Mouse (Mus musculus) cerebellum, adult 2 months (tissue): ENCODE data around the gene Mapre3. TPM values are rescaled to one million over a fixed set of nuclear protein-coding genes. Genes with fewer than 3 reads are reported as not detected.

ENCODE experiments used
- DNase-seq, 2 experiments: peaks; one replicate each; pipeline ENCODE4 v3.0.0; 2021
- H3K27ac ChIP-seq: fragments of 200-500 bp; 2 replicates; pipeline ENCODE4 v1.5.1; 2012; ENCODE audit warnings: low read length, control low read depth, inconsistent platforms; ENCODE audit not compliant: insufficient read depth
- H3K27me3 ChIP-seq: fragments of 200-500 bp; 2 replicates; pipeline ENCODE4 v1.6.1; 2012; ENCODE audit warnings: inconsistent platforms, mild to moderate bottlenecking, low read length, moderate library complexity; ENCODE audit not compliant: control insufficient read depth, insufficient read depth
- H3K4me1 ChIP-seq: fragments of 200-500 bp; 2 replicates; pipeline ENCODE4 v1.6.1; 2011; ENCODE audit warnings: low read length; ENCODE audit not compliant: control insufficient read depth, insufficient read depth
- H3K4me3 ChIP-seq: fragments of 200-500 bp; replicated peaks from 2 replicates; pipeline ENCODE3; 2011; ENCODE audit warnings: mild to moderate bottlenecking, low read depth, low read length, control low read depth; ENCODE audit not compliant: insufficient read depth
- CTCF ChIP-seq: fragments of 200-500 bp; IDR thresholded peaks from 2 replicates; pipeline ENCODE4 v1.5.1; 2011; ENCODE audit warnings: low read depth, mild to moderate bottlenecking, control low read depth, low read length, moderate library complexity, borderline replicate concordance; ENCODE audit not compliant: insufficient read depth
- POLR2A ChIP-seq: fragments of 200-500 bp; IDR thresholded peaks from 2 replicates; pipeline ENCODE4 v1.6.1; 2011; ENCODE audit warnings: low read length, control low read depth, borderline replicate concordance; ENCODE audit not compliant: insufficient read depth
- WGBS: fragments of 180-500 bp; shearing (Covaris S2); methylation state at CpG from one replicate; pipeline ENCODE4 v1.1.7; 2018; 5-methylcytosine and 5-hydroxymethylcytosine counted together
- polyA plus RNA-seq: library from polyadenylated mRNA; depleted of rRNA; stranded (reverse); fragments of >200 nt; gene quantifications from 2 replicates; pipeline ENCODE4 v1.2.3, GENCODE M21; 2012

Gene Mapre3
- polyA plus RNA-seq, 1 experiment = 288 TPM

- TF ChIP-seq POLR2A (no peak), CTCF (peak; percentile 98)
- 3% methylated on average over 3 of the region's 3 CpGs for WGBS
- peak; percentile 89 to 95 for DNase-seq
Measured at GRCm38 (mm10) chr5:30806106-30806505, 8.3 kb upstream of the Mapre3 start.

GRCm38 (mm10) chr5:30815120-30815465 is 652 bp downstream of the Mapre3 start:
- TF ChIP-seq POLR2A (no peak), CTCF (no peak)
- Histone ChIP-seq H3K4me1 (peaks cover 21% of the 10 kb centered on the region), H3K4me3 (peak overlapping the region; percentile 92), H3K27ac (peak overlapping the region; percentile 80), H3K27me3 (no peaks in the 10 kb centered on the region)
- under 1% methylated on average over 7 of the region's 7 CpGs for WGBS
- DNase-seq = no peak

More at GRCm38 (mm10) chr5:30806106-30806505, 8.3 kb upstream of the Mapre3 start:
- no peaks in the 10 kb centered on the region for H3K27me3 ChIP-seq
- H3K4me1 ChIP-seq = no peaks in the 10 kb centered on the region
- H3K4me3 ChIP-seq = no peak overlapping the region
- no peak overlapping the region for H3K27ac ChIP-seq

GRCm38 (mm10) chr5:30816261-30816791 is 1.9 kb downstream of the Mapre3 start:
- H3K27ac ChIP-seq = peak overlapping the region; percentile 38
- 11% methylated on average over 8 of the region's 8 CpGs for WGBS
- peak overlapping the region; percentile 58 for H3K4me3 ChIP-seq
- TF ChIP-seq POLR2A (no peak), CTCF (no peak)
- no peaks in the 10 kb centered on the region for H3K27me3 ChIP-seq
- peak; percentile 32 to 38 for DNase-seq
- H3K4me1 ChIP-seq = peaks cover 21% of the 10 kb centered on the region

GRCm38 (mm10) chr5:30818758-30819309 is 4.4 kb downstream of the Mapre3 start:
- TF ChIP-seq CTCF (no peak), POLR2A (no peak)
- 73% methylated on average over 8 of the region's 8 CpGs for WGBS
- Histone ChIP-seq H3K27me3 (no peaks in the 10 kb centered on the region), H3K4me3 (no peak overlapping the region), H3K4me1 (peaks cover 31% of the 10 kb centered on the region), H3K27ac (no peak overlapping the region)
- peak in 1 of 2 experiments; percentile 42 for DNase-seq

GRCm38 (mm10) chr5:30822689-30823088 is 8.2 kb downstream of the Mapre3 start:
- Histone ChIP-seq H3K27ac (no peak overlapping the region), H3K27me3 (no peaks in the 10 kb centered on the region), H3K4me3 (no peak overlapping the region), H3K4me1 (peaks cover 43% of the 10 kb centered on the region)
- no peak for DNase-seq
- 51% methylated on average over 5 of the region's 5 CpGs for WGBS
- no peak for TF ChIP-seq POLR2A
- no peak for TF ChIP-seq CTCF

- Histone ChIP-seq H3K27me3 (no peaks in the 10 kb centered on the region), H3K4me3 (no peak overlapping the region), H3K27ac (no peak overlapping the region), H3K4me1 (peaks cover 47% of the 10 kb centered on the region)
- DNase-seq = peak in 1 of 2 experiments; percentile 32
- no peak for TF ChIP-seq CTCF
- TF ChIP-seq POLR2A = no peak
- 44% methylated on average over 3 of the region's 3 CpGs for WGBS
Measured at GRCm38 (mm10) chr5:30823091-30823490, 8.7 kb downstream of the Mapre3 start.

GRCm38 (mm10) chr5:30824124-30824988 is 9.9 kb downstream of the Mapre3 start:
- Histone ChIP-seq H3K4me3 (no peak overlapping the region), H3K27me3 (no peaks in the 10 kb centered on the region), H3K27ac (no peak overlapping the region), H3K4me1 (peaks cover 39% of the 10 kb centered on the region)
- TF ChIP-seq CTCF (no peak), POLR2A (no peak)
- no peak for DNase-seq
- 74% methylated on average over 11 of the region's 11 CpGs for WGBS
